Mouse (Mus musculus) layer of hippocampus, postnatal 36 days (tissue): ENCODE data around the gene Gabpb2. TPM values are rescaled to one million over a fixed set of nuclear protein-coding genes. Genes with fewer than 3 reads are reported as not detected.

Source experiments
- DNase-seq, 2 experiments: peaks; one replicate each; pipeline ENCODE4 v3.0.0; 2022
- total RNA-seq, 2 experiments: library from RNA; stranded (reverse); gene quantifications; 2 replicates each; pipeline ENCODE4 v1.2.3; 2021

Gene Gabpb2
- total RNA-seq, 2 experiments from 2014 or later, result 13.9 to 18.1 TPM

DNA sequence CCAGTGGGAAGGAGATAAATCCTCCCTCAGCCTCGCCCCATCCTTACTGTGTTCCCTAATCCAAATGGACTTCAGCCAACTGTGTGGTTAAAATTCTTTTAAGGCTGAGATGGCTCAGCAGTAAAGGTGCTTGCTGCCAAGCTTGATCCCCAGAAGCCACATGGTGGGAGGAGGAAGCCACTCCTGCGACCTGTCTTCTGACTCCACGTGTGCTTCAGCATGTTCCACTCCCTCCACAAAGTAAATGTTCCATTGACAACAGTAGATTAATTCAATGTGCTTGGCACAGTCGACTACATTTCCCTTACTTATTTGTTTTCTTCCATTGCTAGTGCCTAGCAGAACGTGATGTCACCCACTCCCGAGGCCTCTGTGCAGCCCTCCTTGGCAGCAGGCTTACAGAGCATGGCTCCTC is 23.0 kb downstream of the Gabpb2 start:
- no peak for DNase-seq

GRCm38 (mm10) chr3:95186888-95187287 is 30.8 kb downstream of the Gabpb2 start:
- DNase-seq, result no peak

GRCm38 (mm10) chr3:95186100-95186499 is 31.6 kb downstream of the Gabpb2 start:
- DNase-seq, result no peak

- DNase-seq, result no peak
Observed at GRCm38 (mm10) chr3:95184796-95185577, 32.7 kb downstream of the Gabpb2 start.

DNA sequence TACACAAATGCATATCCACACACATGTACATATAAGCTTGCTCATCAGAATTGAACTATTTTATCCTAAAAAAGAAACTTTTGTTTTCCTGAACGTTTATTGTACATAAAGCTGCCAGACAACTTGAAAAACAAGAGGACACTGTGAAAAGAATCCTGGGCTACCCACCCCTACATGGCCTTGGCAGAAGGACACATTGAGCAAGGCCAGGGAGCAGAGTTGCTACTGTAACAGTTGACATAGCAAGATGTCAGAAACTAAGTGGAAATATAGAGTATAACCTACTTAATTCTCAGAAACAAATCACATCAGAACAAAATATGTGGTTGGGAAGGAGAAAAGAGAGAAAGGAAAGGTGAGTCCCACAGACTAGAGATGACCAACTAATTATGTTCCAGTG is 35.9 kb downstream of the Gabpb2 start:
- no peak for DNase-seq

DNA sequence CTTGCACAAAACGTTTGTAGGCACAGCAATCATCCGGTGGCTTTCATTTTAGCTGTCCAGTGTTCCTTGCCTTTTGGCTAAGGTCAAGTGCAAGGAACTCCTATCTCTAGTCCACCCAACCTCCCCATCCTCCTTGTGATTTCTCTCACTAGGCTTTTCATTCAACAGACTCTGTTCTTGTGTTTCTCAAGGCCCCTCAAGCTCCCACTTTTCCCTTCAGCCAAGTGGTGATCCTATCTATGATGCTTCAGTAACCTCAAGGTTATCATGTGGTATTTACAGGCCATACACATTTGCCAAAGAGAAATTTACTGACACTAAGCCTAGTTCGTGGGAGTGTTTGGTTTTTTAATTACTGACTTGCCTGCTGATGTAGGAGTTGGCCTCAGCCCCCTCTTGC is 37.8 kb downstream of the Gabpb2 start:
- no peak for DNase-seq

- DNase-seq, result no peak
Observed at GRCm38 (mm10) chr3:95178948-95179347, 38.8 kb downstream of the Gabpb2 start.

DNA sequence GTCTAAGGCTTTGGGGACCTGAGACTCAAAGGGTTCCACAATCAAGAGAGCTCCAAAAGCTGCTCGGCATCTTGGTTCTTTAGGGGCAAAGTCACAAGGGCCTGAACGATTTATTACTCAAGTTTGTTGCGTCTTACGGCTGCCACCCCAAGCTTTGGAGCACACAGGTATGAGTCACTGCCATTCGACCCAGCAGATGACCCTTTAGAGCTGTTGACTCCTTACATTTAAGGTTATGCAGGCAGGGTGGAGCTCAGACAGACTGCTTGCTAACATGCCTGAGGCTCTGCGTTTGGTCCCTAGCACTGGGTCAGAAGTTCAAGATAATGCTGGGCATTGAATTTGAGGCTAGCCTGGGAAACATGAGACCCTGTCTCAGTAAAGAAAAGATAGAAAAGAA is 40.1 kb downstream of the Gabpb2 start:
- DNase-seq, result no peak

- no peak for DNase-seq
Observed at GRCm38 (mm10) chr3:95176500-95176899, 41.2 kb downstream of the Gabpb2 start.

DNA sequence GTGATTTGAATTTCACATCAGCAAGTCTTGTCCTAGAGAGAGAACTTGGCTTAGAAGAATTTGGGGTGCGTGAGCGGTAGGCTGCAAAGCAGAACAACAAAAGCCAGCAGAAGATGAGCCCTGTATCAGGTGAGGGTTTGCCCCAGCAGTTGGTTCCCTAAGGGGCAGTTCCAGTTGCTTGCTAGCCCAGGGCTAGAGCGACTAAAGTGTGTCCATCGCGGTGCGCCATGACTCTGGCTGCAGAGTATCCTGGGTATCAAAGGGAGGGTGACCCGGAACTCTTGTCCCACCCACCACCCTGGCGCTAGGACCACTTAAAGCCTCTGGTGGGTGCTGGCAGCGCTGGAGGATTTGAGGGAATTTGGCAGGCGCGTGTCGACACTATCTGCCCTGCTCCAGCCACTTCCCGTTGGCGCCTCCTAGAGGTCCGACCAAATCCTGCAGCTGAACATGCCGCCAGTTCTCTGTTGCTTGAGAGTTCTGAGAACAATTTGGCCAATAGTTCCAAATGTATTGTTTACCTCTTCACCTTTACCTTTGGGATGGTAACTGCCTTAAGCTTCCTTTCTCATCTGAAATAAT is 43.6 kb downstream of the Gabpb2 start:
- peak; percentile 70 to 72 for DNase-seq

DNA sequence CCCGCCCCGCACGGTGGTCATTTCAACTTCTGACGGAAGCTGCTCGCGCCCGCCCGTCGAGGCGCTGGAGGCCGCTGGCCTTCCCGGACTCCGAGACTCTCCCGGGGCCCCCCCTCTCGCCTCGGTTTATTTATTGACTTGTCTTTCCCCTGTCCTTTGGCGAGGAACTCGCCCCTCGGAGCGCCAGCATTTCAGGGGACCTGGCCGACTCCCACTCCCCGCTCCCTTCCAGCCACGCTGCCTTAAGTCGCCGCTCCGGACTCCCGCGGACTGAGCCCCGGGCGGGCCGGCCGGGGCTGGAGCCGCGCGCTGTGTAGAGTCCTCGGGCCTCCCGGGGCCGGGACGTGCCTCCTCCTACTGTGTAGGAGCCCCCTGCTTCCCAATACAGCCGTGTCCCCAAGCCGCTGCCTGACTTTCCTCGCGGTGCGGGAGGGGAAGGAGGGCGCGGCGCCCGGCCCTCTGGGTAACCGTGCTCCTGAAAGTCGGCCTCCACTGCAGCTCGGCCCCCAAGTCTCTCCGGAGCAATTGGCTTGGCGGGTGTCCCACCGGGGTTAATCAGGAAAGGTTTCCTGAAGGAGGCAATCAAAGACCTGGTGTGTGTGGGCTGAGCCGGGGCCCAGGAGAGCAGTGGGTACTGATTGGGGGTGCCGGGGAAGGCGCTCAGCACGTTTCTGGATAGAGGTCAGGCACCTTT is 44.3 kb downstream of the Gabpb2 start:
- DNase-seq, result no peak

GRCm38 (mm10) chr3:95172526-95173255 is 45.0 kb downstream of the Gabpb2 start:
- DNase-seq, result no peak

- DNase-seq, result no peak
Observed at GRCm38 (mm10) chr3:95171105-95171504, 46.6 kb downstream of the Gabpb2 start.

DNA sequence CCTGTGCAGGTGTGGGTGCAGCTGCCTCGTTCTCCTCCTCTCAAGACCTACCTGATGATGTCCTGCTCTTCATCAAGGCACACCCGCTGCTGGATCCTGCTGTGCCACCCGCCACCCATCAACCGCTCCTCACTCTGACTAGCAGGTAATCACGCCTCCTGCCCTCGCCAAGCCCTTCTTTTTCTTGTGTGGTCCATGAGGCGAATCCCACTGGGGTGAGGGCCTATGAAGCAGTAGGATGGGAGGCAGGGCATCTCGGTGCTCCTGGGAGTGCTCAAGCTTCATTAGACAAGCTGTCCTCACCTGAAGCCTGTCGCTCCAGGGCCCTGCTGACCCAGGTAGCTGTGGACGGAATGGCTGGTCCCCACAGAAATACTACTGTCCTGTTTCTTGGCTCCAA is 47.7 kb downstream of the Gabpb2 start:
- DNase-seq, result no peak

GRCm38 (mm10) chr3:95164840-95165239 is 52.9 kb downstream of the Gabpb2 start:
- DNase-seq, result no peak

DNA sequence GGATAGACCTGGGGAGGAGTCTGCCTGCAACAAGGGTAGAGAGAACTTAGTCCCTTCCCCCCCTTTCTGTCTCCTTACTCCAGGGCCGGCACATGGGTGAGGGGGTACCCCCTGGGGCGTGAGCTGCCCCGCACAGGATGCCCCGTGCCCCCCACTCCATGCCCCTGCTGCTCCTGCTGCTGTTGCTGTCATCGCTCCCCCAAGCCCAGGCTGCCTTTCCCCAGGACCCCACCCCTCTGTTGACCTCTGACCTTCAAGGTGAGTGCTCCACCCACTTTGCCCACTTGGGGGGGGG is 53.5 kb downstream of the Gabpb2 start:
- DNase-seq, result no peak

DNA sequence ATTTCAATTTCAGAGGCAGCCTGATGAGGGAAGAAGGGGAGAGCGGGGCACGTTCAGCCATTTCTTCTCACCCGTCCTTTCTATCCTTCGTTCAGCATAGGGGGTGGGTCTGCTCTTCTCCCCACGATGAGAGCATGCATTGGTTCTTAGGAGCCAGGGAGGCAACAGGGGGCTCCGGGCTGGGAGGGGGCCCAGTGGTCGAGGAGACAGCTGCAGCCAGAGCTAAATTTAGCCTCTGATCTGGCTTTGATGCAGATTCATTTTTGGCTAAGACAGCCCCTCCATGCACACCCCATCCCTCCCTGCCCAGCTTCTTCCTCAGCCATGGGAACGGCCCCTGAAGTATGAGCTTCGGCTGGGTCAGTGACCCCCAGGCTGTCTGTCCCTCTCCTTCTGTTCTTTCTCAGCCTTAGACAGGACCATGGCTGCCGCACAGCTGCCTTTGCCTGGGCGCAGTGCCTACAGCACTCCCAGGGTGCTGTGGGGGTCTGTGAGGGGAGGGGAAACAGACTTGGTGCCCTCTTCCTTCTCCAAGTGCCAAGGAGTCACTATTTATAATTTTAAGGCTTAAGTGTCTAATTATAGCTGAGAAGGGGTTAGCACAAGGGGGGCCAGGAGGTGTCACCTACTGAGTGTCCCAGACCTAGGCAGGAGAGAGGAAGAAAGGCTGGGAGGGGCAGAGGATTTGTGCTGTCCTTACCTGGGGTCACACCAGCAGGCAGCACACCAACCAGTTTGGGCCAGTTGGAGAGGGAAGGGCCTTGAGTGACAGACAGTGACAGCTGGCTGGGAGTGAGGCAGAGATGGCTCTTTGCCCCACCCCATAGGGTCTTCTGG is 54.1 kb downstream of the Gabpb2 start:
- no peak for DNase-seq

- DNase-seq, result no peak
Observed at GRCm38 (mm10) chr3:95162345-95162628, 55.4 kb downstream of the Gabpb2 start.

DNA sequence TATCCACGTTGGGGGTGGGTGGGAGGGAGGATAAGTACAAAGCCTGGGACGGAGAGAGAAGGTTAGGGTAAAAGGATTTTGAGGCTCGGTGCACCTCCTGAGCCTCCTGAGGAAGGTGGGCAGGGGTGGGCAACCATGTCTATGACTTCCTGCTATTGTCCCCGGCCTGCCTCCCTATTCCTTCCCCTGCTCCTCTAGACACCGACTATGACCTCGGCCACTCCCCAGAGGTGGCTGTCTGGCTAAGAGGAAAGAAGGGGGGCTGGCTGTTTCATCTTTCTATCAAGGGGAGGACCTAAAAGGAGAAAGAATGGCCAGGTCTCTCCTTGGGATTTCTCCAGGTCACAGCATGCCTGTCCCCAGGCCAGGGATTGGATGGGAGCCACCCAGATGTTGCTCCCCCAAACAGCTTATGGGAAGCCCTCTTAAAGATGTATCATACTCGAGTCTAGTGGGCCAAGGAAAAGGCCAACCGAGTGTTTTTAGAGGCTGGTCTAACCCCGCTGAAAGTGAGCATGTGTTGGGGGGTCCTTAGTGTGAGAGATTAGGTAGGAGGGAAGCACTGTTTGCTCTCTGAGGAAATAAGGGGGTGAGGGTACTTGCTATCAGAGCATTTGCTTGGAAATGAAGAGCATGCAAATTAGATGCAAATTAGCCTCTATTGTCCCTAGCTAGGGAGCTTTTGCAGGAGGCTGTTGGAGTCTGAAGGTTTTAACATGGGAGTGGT is 55.9 kb downstream of the Gabpb2 start:
- no peak for DNase-seq

DNA sequence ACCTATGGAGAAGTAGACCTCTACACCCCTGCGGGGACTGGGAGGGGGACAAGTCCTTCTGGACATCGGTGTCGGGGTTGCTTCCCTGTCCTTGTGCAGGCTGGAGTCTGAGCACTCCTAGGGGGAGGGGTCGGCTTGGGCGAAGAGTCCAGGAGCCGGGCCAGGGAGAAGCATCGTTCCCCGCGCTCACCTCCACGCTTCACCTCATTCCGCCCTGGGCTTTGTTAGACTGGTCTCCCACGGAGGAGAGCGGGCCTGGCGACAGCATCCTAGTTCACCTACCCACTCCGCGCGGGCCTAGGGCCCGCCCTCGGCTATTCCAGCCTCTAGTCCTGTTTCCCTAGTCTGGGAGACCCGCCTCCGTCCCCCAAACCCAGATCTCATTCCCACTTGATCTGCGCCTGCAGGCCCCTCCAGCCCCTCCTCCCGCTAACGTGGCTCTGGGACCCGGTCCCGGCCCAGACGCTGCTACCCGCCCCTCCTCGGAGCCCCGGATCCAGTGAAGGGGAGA is 56.6 kb downstream of the Gabpb2 start:
- no peak for DNase-seq
